Mouse (Mus musculus): ENCODE data around the gene Sv2b. TPM values are rescaled to one million over a fixed set of nuclear protein-coding genes. Genes with fewer than 3 reads are reported as not detected.
A peak's percentile ranks its signal among the peaks of the same experiment; 100 is the strongest.

Gene Sv2b
- polyA plus RNA-seq, 1 experiment from 2014 or later = 0.44 TPM

GRCm38 (mm10) chr7:75141919-75142700 lies 167.0 kb downstream of the Sv2b start:
- no peak overlapping the region for H3K27ac ChIP-seq (ENCODE audit: low read length)
- H3K4me1 ChIP-seq (replicated peaks; ENCODE audit: control insufficient read depth, insufficient read depth, low read length) = peaks cover 3% of the 10 kb centered on the region; the same call in 1 of the 2 replicates
- H3K9ac ChIP-seq (ENCODE audit: low read length) = peak overlapping the region; percentile 3; the same call in 1 of the 2 replicates
- no peaks in the 10 kb centered on the region for H3K9me3 ChIP-seq (ENCODE audit: control insufficient read depth, low read length)
- H3K27me3 ChIP-seq (ENCODE audit: control insufficient read depth, insufficient read depth, low read depth, low read length) = no peaks in the 10 kb centered on the region
- no peaks in the 10 kb centered on the region for H3K36me3 ChIP-seq (ENCODE audit: control insufficient read depth, insufficient read depth, low read length)
- H3K4me2 ChIP-seq (ENCODE audit: low read depth, low read length) = peak overlapping the region; percentile 60
- peak overlapping the region; percentile 38 for H3K4me3 ChIP-seq (ENCODE audit: low read length)
- ATAC-seq (ENCODE audit: low read depth) = no peak
- 7% methylated on average over 17 of the region's 17 CpGs for WGBS

- H3K9me3 ChIP-seq (ENCODE audit: control insufficient read depth, low read length) = no peaks in the 10 kb centered on the region
- no peak overlapping the region for H3K9ac ChIP-seq (ENCODE audit: low read length)
- peaks cover 3% of the 10 kb centered on the region; the same call in 1 of the 2 replicates for H3K4me1 ChIP-seq (replicated peaks; ENCODE audit: control insufficient read depth, insufficient read depth, low read length)
- no peak overlapping the region for H3K4me2 ChIP-seq (ENCODE audit: low read depth, low read length)
- no peak overlapping the region for H3K4me3 ChIP-seq (ENCODE audit: low read length)
- no peaks in the 10 kb centered on the region for H3K36me3 ChIP-seq (ENCODE audit: control insufficient read depth, insufficient read depth, low read length)
- H3K27ac ChIP-seq (ENCODE audit: low read length) = no peak overlapping the region
- no peak for ATAC-seq (ENCODE audit: low read depth)
- no peaks in the 10 kb centered on the region for H3K27me3 ChIP-seq (ENCODE audit: control insufficient read depth, insufficient read depth, low read depth, low read length)
- 89% methylated on average over 2 of the region's 2 CpGs for WGBS
These were observed 169.8 kb downstream of the Sv2b start for GRCm38 (mm10) chr7:75139306-75139705.

GRCm38 (mm10) chr7:75134710-75135617 lies 174.1 kb downstream of the Sv2b start:
- Histone ChIP-seq H3K4me3 (ENCODE audit: low read length) (no peak overlapping the region), H3K36me3 (ENCODE audit: control insufficient read depth, insufficient read depth, low read length) (no peaks in the 10 kb centered on the region), H3K9ac (ENCODE audit: low read length) (no peak overlapping the region), H3K9me3 (ENCODE audit: control insufficient read depth, low read length) (no peaks in the 10 kb centered on the region), H3K4me1 (replicated peaks; ENCODE audit: control insufficient read depth, insufficient read depth, low read length) (no peaks in the 10 kb centered on the region), H3K27me3 (ENCODE audit: control insufficient read depth, insufficient read depth, low read depth, low read length) (no peaks in the 10 kb centered on the region), H3K4me2 (ENCODE audit: low read depth, low read length) (no peak overlapping the region), H3K27ac (ENCODE audit: low read length) (no peak overlapping the region)
- 20% methylated on average over 15 of the region's 15 CpGs for whole genome bisulfite sequencing
- ATAC-seq (ENCODE audit: low read depth) = peak; percentile 60

- Histone ChIP-seq H3K9ac (ENCODE audit: low read length) (no peak overlapping the region), H3K9me3 (ENCODE audit: control insufficient read depth, low read length) (no peaks in the 10 kb centered on the region), H3K27ac (ENCODE audit: low read length) (no peak overlapping the region), H3K36me3 (ENCODE audit: control insufficient read depth, insufficient read depth, low read length) (no peaks in the 10 kb centered on the region), H3K4me3 (ENCODE audit: low read length) (no peak overlapping the region), H3K27me3 (ENCODE audit: control insufficient read depth, insufficient read depth, low read depth, low read length) (no peaks in the 10 kb centered on the region), H3K4me1 (replicated peaks; ENCODE audit: control insufficient read depth, insufficient read depth, low read length) (0 out of 2 replicates have a peak, but pooled peaks cover 1% of the 10 kb centered on the region), H3K4me2 (ENCODE audit: low read depth, low read length) (no peak overlapping the region)
- ATAC-seq (ENCODE audit: low read depth) = no peak
- 84% methylated on average over 4 of the region's 4 CpGs for WGBS
These were observed 181.0 kb downstream of the Sv2b start for GRCm38 (mm10) chr7:75128036-75128435.

GRCm38 (mm10) chr7:75124067-75124466 lies 185.0 kb downstream of the Sv2b start:
- H3K27ac ChIP-seq (ENCODE audit: low read length) = no peak overlapping the region
- no peaks in the 10 kb centered on the region for H3K9me3 ChIP-seq (ENCODE audit: control insufficient read depth, low read length)
- H3K9ac ChIP-seq (ENCODE audit: low read length) = no peak overlapping the region
- ATAC-seq (ENCODE audit: low read depth) = no peak
- H3K27me3 ChIP-seq (ENCODE audit: control insufficient read depth, insufficient read depth, low read depth, low read length) = no peaks in the 10 kb centered on the region
- 0 out of 2 replicates have a peak, but pooled peaks cover 2% of the 10 kb centered on the region for H3K4me1 ChIP-seq (replicated peaks; ENCODE audit: control insufficient read depth, insufficient read depth, low read length)
- no peak overlapping the region for H3K4me3 ChIP-seq (ENCODE audit: low read length)
- H3K36me3 ChIP-seq (ENCODE audit: control insufficient read depth, insufficient read depth, low read length) = no peaks in the 10 kb centered on the region
- WGBS = 81% methylated on average over 5 of the region's 5 CpGs
- no peak overlapping the region for H3K4me2 ChIP-seq (ENCODE audit: low read depth, low read length)

- Histone ChIP-seq H3K27ac (ENCODE audit: low read length) (no peak overlapping the region), H3K9me3 (ENCODE audit: control insufficient read depth, low read length) (no peaks in the 10 kb centered on the region), H3K4me3 (ENCODE audit: low read length) (peak overlapping the region; percentile 36), H3K36me3 (ENCODE audit: control insufficient read depth, insufficient read depth, low read length) (no peaks in the 10 kb centered on the region), H3K27me3 (ENCODE audit: control insufficient read depth, insufficient read depth, low read depth, low read length) (no peaks in the 10 kb centered on the region), H3K4me1 (replicated peaks; ENCODE audit: control insufficient read depth, insufficient read depth, low read length) (0 out of 2 replicates have a peak, but pooled peaks cover 2% of the 10 kb centered on the region), H3K4me2 (ENCODE audit: low read depth, low read length) (peak overlapping the region; percentile 50), H3K9ac (ENCODE audit: low read length) (no peak overlapping the region)
- 35% methylated on average over 7 of the region's 7 CpGs for WGBS
- peak; percentile 90 for ATAC-seq (ENCODE audit: low read depth)
These were observed 190.9 kb downstream of the Sv2b start for GRCm38 (mm10) chr7:75118022-75118673.

GRCm38 (mm10) chr7:75110689-75111088 lies 198.4 kb downstream of the Sv2b start:
- Histone ChIP-seq H3K36me3 (ENCODE audit: control insufficient read depth, insufficient read depth, low read length) (no peaks in the 10 kb centered on the region), H3K9me3 (ENCODE audit: control insufficient read depth, low read length) (no peaks in the 10 kb centered on the region), H3K4me1 (replicated peaks; ENCODE audit: control insufficient read depth, insufficient read depth, low read length) (no peaks in the 10 kb centered on the region), H3K27me3 (ENCODE audit: control insufficient read depth, insufficient read depth, low read depth, low read length) (no peaks in the 10 kb centered on the region), H3K4me2 (ENCODE audit: low read depth, low read length) (no peak overlapping the region), H3K9ac (ENCODE audit: low read length) (no peak overlapping the region), H3K27ac (ENCODE audit: low read length) (no peak overlapping the region), H3K4me3 (ENCODE audit: low read length) (no peak overlapping the region)
- no peak for ATAC-seq (ENCODE audit: low read depth)
- WGBS = 8% methylated on average over 6 of the region's 6 CpGs

- H3K9me3 ChIP-seq (ENCODE audit: control insufficient read depth, low read length) = no peaks in the 10 kb centered on the region
- no peak overlapping the region for H3K9ac ChIP-seq (ENCODE audit: low read length)
- no peak for ATAC-seq (ENCODE audit: low read depth)
- H3K36me3 ChIP-seq (ENCODE audit: control insufficient read depth, insufficient read depth, low read length) = no peaks in the 10 kb centered on the region
- no peak overlapping the region for H3K27ac ChIP-seq (ENCODE audit: low read length)
- H3K27me3 ChIP-seq (ENCODE audit: control insufficient read depth, insufficient read depth, low read depth, low read length) = no peaks in the 10 kb centered on the region
- H3K4me1 ChIP-seq (replicated peaks; ENCODE audit: control insufficient read depth, insufficient read depth, low read length) = no peaks in the 10 kb centered on the region
- no peak overlapping the region for H3K4me2 ChIP-seq (ENCODE audit: low read depth, low read length)
- H3K4me3 ChIP-seq (ENCODE audit: low read length) = no peak overlapping the region
These were observed 201.6 kb downstream of the Sv2b start for GRCm38 (mm10) chr7:75107441-75107840.

- Histone ChIP-seq H3K36me3 (ENCODE audit: control insufficient read depth, insufficient read depth, low read length) (no peaks in the 10 kb centered on the region), H3K4me3 (ENCODE audit: low read length) (no peak overlapping the region), H3K4me2 (ENCODE audit: low read depth, low read length) (no peak overlapping the region), H3K9me3 (ENCODE audit: control insufficient read depth, low read length) (no peaks in the 10 kb centered on the region), H3K27me3 (ENCODE audit: control insufficient read depth, insufficient read depth, low read depth, low read length) (no peaks in the 10 kb centered on the region), H3K9ac (ENCODE audit: low read length) (no peak overlapping the region), H3K27ac (ENCODE audit: low read length) (no peak overlapping the region), H3K4me1 (replicated peaks; ENCODE audit: control insufficient read depth, insufficient read depth, low read length) (no peaks in the 10 kb centered on the region)
- ATAC-seq (ENCODE audit: low read depth) = no peak
- WGBS = 36% methylated on average over 1 of the region's 1 CpGs
These were observed 205.2 kb downstream of the Sv2b start for GRCm38 (mm10) chr7:75103900-75104299.
